ENCODE assay signal across 9 mouse cellular contexts in genomic region chr9:121778066-121778624, GRCm38 (mm10). TPM values are rescaled to one million over a fixed set of nuclear protein-coding genes. Genes with fewer than 3 reads are reported as not detected.
DNase-seq lines count a peak whose midpoint lies in the region; ATAC-seq and TF ChIP-seq lines count a peak whose summit lies in the region.
"Had no signal": no experiment of that assay in that cellular context is flagged by ENCODE, and none has a peak within 500 bp of the region (broad histone marks: within the 10 kb centered on the region; RNA-seq: fewer than 3 reads in every experiment).

No protein-coding gene starts in this region.

- TF ChIP-seq POLR2A in bone marrow macrophage, adult 2 months (IDR thresholded peaks at IDR 0.05; ENCODE audit: borderline replicate concordance, low read depth, low read length), result no peak

- no peak for TF ChIP-seq EP300 in stomach, postnatal 0 days (optimal IDR thresholded peaks at IDR 0.05)

- intact Hi-C loops in gastrocnemius, postnatal 36 days (cut with DNase I), result no loop called here

- peaks cover 49% of the 10 kb centered on the region for H3K27me3 ChIP-seq in midbrain, embryonic 12.5 days
- peaks cover 10% of the 10 kb centered on the region; the same call in 1 of the 2 replicates for H3K27me3 ChIP-seq in stomach, postnatal 0 days (ENCODE audit: control insufficient read depth, insufficient read depth, low read length)

- no peaks in the 10 kb centered on the region for H3K4me1 ChIP-seq in bone marrow macrophage, adult 2 months (ENCODE audit: control insufficient read depth, insufficient read depth, low read length)
- H3K4me1 ChIP-seq in midbrain, embryonic 12.5 days, result peaks cover 8% of the 10 kb centered on the region; the same call in 1 of the 2 replicates
- no peaks in the 10 kb centered on the region for H3K4me1 ChIP-seq in stomach, postnatal 0 days (replicated peaks; ENCODE audit: control insufficient read depth, insufficient read depth)

- 15% methylated on average over 54 of the region's 54 CpGs for WGBS in midbrain, embryonic 12.5 days
- WGBS in stomach, postnatal 0 days, result 13% methylated on average over 54 of the region's 54 CpGs

- no peak for TF ChIP-seq CTCF in bone marrow macrophage, adult 2 months (IDR thresholded peaks at IDR 0.05; ENCODE audit: low read depth, low read length)
- no peak for TF ChIP-seq CTCF in stomach, postnatal 0 days (IDR thresholded peaks at IDR 0.05; ENCODE audit: low read depth)

- peak overlapping the region; percentile 25; the same call in 1 of the 2 replicates for H3K4me3 ChIP-seq in bone marrow macrophage, adult 2 months (ENCODE audit: insufficient read depth, low read length)
- peak overlapping the region; percentile 34 for H3K4me3 ChIP-seq in midbrain, embryonic 12.5 days
- H3K4me3 ChIP-seq in stomach, postnatal 0 days (ENCODE audit: low read depth, low read length), result peak overlapping the region; percentile 20

- no peak overlapping the region for H3K27ac ChIP-seq in bone marrow macrophage, adult 2 months (ENCODE audit: insufficient read depth, low read depth, low read length)
- H3K27ac ChIP-seq in midbrain, embryonic 12.5 days (replicated peaks), result no peak overlapping the region
- no peak overlapping the region for H3K27ac ChIP-seq in stomach, postnatal 0 days (replicated peaks)

- peak; percentile 65 for ATAC-seq in granulocyte monocyte progenitor cell, adult 5-6 weeks (replicated peaks; ENCODE audit: poor library complexity, severe bottlenecking)
- ATAC-seq in midbrain, embryonic 12.5 days (ENCODE audit: low FRiP score, low read depth), result no peak
- ATAC-seq in stomach, postnatal 0 days (ENCODE audit: low FRiP score, low TSS enrichment), result peak; percentile 3; the same call in 1 of the 2 replicates

- peak overlapping the region; percentile 50 for H3K4me2 ChIP-seq in midbrain, embryonic 12.5 days (replicated peaks)
- H3K4me2 ChIP-seq in stomach, postnatal 0 days (replicated peaks; ENCODE audit: low read depth), result peak overlapping the region; percentile 55

- peak; percentile 71 for DNase-seq in gastrocnemius, postnatal 10 days
- DNase-seq in gastrocnemius, postnatal 36 days, result no peak
- peak; percentile 59 to 73 for DNase-seq in layer of hippocampus, postnatal 14 days (ENCODE audit: low spot score in 2 of 2)
- no peak for DNase-seq in stomach, postnatal 0 days (ENCODE audit: low spot score)
- DNase-seq in thymus, postnatal 36 days, result no peak

- H3K9me3 ChIP-seq in midbrain, embryonic 12.5 days, result no peaks in the 10 kb centered on the region
- no peaks in the 10 kb centered on the region for H3K9me3 ChIP-seq in stomach, postnatal 0 days (ENCODE audit: control insufficient read depth, low read length)

- no peak overlapping the region for H3K9ac ChIP-seq in midbrain, embryonic 12.5 days (replicated peaks)
- no peak overlapping the region; the same call in 1 of the 2 replicates for H3K9ac ChIP-seq in stomach, postnatal 0 days (ENCODE audit: low read length)

- H3K36me3 ChIP-seq in midbrain, embryonic 12.5 days, result no peaks in the 10 kb centered on the region
- H3K36me3 ChIP-seq in stomach, postnatal 0 days (ENCODE audit: control insufficient read depth, insufficient read depth, low read length), result no peaks in the 10 kb centered on the region

RNA-seq across cellular contexts. Expression of gene Klhl40, which starts 0.7 kb away (rescaled TPM):
- 100 to 1,000 TPM; 113 to 118 TPM for total RNA-seq in gastrocnemius, postnatal 10 days (2021)
- total RNA-seq in gastrocnemius, postnatal 36 days (2021), result 100 to 1,000 TPM; 113 to 117 TPM
- not detected in 2 replicates for polyA plus RNA-seq in bone marrow macrophage, adult 2 months (2012; ENCODE audit: insufficient read depth, insufficient read length, missing spikeins)
- 0.41 TPM in 1 of 2 replicates, not detected in the other for total RNA-seq in granulocyte monocyte progenitor cell, adult 5-6 weeks (2014; fragmentation: Nextera tagmentation)
- total RNA-seq in granulocyte monocyte progenitor cell, adult 5-6 weeks (2017), result not detected in 2 replicates
- 1 to 10 TPM; 3.2 to 4.3 TPM for total RNA-seq in layer of hippocampus, postnatal 14 days (2021)
- polyA plus RNA-seq in midbrain, embryonic 12.5 days (2016; fragmentation: Nextera tagmentation; extraction: Ambion mirVana), result 0.14 TPM in 1 of 2 replicates, not detected in the other
- polyA plus RNA-seq in stomach, postnatal 0 days (2015; fragmentation: Nextera tagmentation; extraction: Ambion mirVana), result 0.42 and 0.46 TPM in 2 replicates
- total RNA-seq: CH12.LX had no signal

RNA-seq across cellular contexts. Expression of gene Hhatl, which starts 14.2 kb away (rescaled TPM):
- 100 to 1,000 TPM; 256 to 285 TPM for total RNA-seq in gastrocnemius, postnatal 10 days (2021)
- total RNA-seq in gastrocnemius, postnatal 36 days (2021), result 100 to 1,000 TPM; 157 to 170 TPM
- not detected in 2 replicates for polyA plus RNA-seq in bone marrow macrophage, adult 2 months (2012; ENCODE audit: insufficient read depth, insufficient read length, missing spikeins)
- total RNA-seq in granulocyte monocyte progenitor cell, adult 5-6 weeks (2014; fragmentation: Nextera tagmentation), result not detected in 2 replicates
- total RNA-seq in granulocyte monocyte progenitor cell, adult 5-6 weeks (2017), result not detected in 2 replicates
- 1 to 10 TPM; 7.5 to 8.3 TPM for total RNA-seq in layer of hippocampus, postnatal 14 days (2021)
- polyA plus RNA-seq in midbrain, embryonic 12.5 days (2016; fragmentation: Nextera tagmentation; extraction: Ambion mirVana), result not detected in 2 replicates
- 1.5 and 2.0 TPM in 2 replicates for polyA plus RNA-seq in stomach, postnatal 0 days (2015; fragmentation: Nextera tagmentation; extraction: Ambion mirVana)
- total RNA-seq: CH12.LX had no signal

RNA-seq across cellular contexts. Expression of gene Zfp651, which starts 19.0 kb away (rescaled TPM):
- 10 to 100 TPM; 72.2 to 76.5 TPM for total RNA-seq in gastrocnemius, postnatal 10 days (2021)
- total RNA-seq in gastrocnemius, postnatal 36 days (2021), result 100 to 1,000 TPM in 1 of 2 experiments, 10 to 100 TPM in 1; 98.5 to 111 TPM
- polyA plus RNA-seq in bone marrow macrophage, adult 2 months (2012; ENCODE audit: insufficient read depth, insufficient read length, missing spikeins), result 0.38 and 0.39 TPM in 2 replicates
- 0.98 TPM in 1 of 2 replicates, not detected in the other for total RNA-seq in granulocyte monocyte progenitor cell, adult 5-6 weeks (2014; fragmentation: Nextera tagmentation)
- total RNA-seq in granulocyte monocyte progenitor cell, adult 5-6 weeks (2017), result 0.39 TPM in 1 of 2 replicates, not detected in the other
- total RNA-seq in layer of hippocampus, postnatal 14 days (2021), result 100 to 1,000 TPM; 105 to 107 TPM
- polyA plus RNA-seq in midbrain, embryonic 12.5 days (2016; fragmentation: Nextera tagmentation; extraction: Ambion mirVana), result 10.9 and 13.3 TPM in 2 replicates
- 8.0 and 10.5 TPM in 2 replicates for polyA plus RNA-seq in stomach, postnatal 0 days (2015; fragmentation: Nextera tagmentation; extraction: Ambion mirVana)

RNA-seq across cellular contexts. Expression of gene Nktr, which starts 59.2 kb away (rescaled TPM):
- 10 to 100 TPM; 36.5 to 57.9 TPM for total RNA-seq in gastrocnemius, postnatal 10 days (2021)
- 10 to 100 TPM; 27.4 to 31.6 TPM for total RNA-seq in gastrocnemius, postnatal 36 days (2021)
- 109 and 111 TPM in 2 replicates for polyA plus RNA-seq in bone marrow macrophage, adult 2 months (2012; ENCODE audit: insufficient read depth, insufficient read length, missing spikeins)
- total RNA-seq in granulocyte monocyte progenitor cell, adult 5-6 weeks (2014; fragmentation: Nextera tagmentation), result 140 and 176 TPM in 2 replicates
- total RNA-seq in granulocyte monocyte progenitor cell, adult 5-6 weeks (2017), result 130 and 131 TPM in 2 replicates
- total RNA-seq in layer of hippocampus, postnatal 14 days (2021), result 100 to 1,000 TPM; 105 to 121 TPM
- polyA plus RNA-seq in midbrain, embryonic 12.5 days (2016; fragmentation: Nextera tagmentation; extraction: Ambion mirVana), result 73.6 and 75.3 TPM in 2 replicates
- polyA plus RNA-seq in stomach, postnatal 0 days (2015; fragmentation: Nextera tagmentation; extraction: Ambion mirVana), result 27.7 and 32.0 TPM in 2 replicates

Comparison
In these comparisons a context has a peak if more than half of its experiments do, and no peak if none do; other contexts are left out.
1. DNase-seq: peak in gastrocnemius, postnatal 10 days (single experiment) and layer of hippocampus, postnatal 14 days (2 of 2); none in gastrocnemius, postnatal 36 days (0 of 2), stomach, postnatal 0 days (single experiment) and thymus, postnatal 36 days (0 of 2).
2. RNA of gene Klhl40, which starts 0.7 kb away (total RNA-seq): 113 to 118 TPM in gastrocnemius, postnatal 10 days and 113 to 117 TPM in gastrocnemius, postnatal 36 days; 3.2 to 4.3 TPM in layer of hippocampus, postnatal 14 days and 0.41 TPM in granulocyte monocyte progenitor cell, adult 5-6 weeks; every median in the first group is over 10 times any median in the second.
3. RNA of gene Hhatl, which starts 14.2 kb away (total RNA-seq): 256 to 285 TPM in gastrocnemius, postnatal 10 days and 157 to 170 TPM in gastrocnemius, postnatal 36 days; 7.5 to 8.3 TPM in layer of hippocampus, postnatal 14 days and not detected in granulocyte monocyte progenitor cell, adult 5-6 weeks; every median in the first group is over 10 times any median in the second.
4. RNA of gene Zfp651, which starts 19.0 kb away (total RNA-seq): 98.5 to 111 TPM in gastrocnemius, postnatal 36 days, 105 to 107 TPM in layer of hippocampus, postnatal 14 days and 72.2 to 76.5 TPM in gastrocnemius, postnatal 10 days; 0.39 to 0.98 TPM in granulocyte monocyte progenitor cell, adult 5-6 weeks; every median in the first group is over 10 times any median in the second.
5. Peak in every context shown above with its lines, with median percentiles within 50 percentile points of each other: H3K4me3 ChIP-seq.